Mouse (Mus musculus) liver, postnatal 0 days (tissue): ENCODE data around the gene Fam20c.

Experiments used
- CTCF ChIP-seq: sonication (generic); IDR thresholded peaks from 2 replicates; pipeline ENCODE4 v1.5.1; 2016; ENCODE audit warnings: antibody characterized with exemption, low read depth
- EP300 ChIP-seq: IDR thresholded peaks from 2 replicates; pipeline ENCODE4 v1.6.1; 2016; ENCODE audit warnings: antibody characterized with exemption, low read depth, mild to moderate bottlenecking

DNA sequence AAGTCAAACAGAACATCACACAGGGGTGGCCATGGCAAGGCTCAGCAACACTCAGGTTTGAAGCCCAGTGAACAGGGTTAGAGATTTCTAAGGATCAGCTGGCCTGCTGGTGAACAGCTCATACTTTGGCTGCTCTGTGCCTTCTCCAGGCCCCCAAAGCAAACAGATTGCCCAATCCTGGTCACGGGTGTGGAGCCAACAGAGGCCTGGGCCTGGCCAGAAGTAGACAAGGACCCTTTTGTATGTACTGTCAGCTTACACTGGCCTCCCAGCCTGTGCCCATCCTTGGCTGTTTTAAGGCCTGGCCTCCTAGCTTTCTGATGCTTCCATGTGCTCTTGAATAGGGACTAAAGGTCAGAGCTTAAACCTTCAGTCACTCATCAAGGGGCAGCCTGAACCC, 22.0 kb downstream of the Fam20c start:
- no peak for TF ChIP-seq CTCF
- TF ChIP-seq EP300: no peak
